Mouse (Mus musculus) erythroblast, adult 5-6 weeks (primary cell): Measurements from ENCODE around the gene Tert. TPM values are rescaled to one million over a fixed set of nuclear protein-coding genes. Genes with fewer than 3 reads are reported as not detected.

ENCODE experiments used
- ATAC-seq: replicated peaks from 2 replicates; pipeline ENCODE4 v1.8.0; 2016; ENCODE audit warnings: moderate number of reproducible peaks, mild to moderate bottlenecking, moderate TSS enrichment, inconsistent platforms; ENCODE audit not compliant: poor library complexity, low FRiP score, severe bottlenecking
- total RNA-seq, 2 experiments: library from RNA; stranded (forward) in 1 of 2; stranded (reverse) in 1 of 2; fragments of 150-400 nt in 1 of 2; fragments of 200-764, 138-1000 nt in 1 of 2; gene quantifications; 2 replicates each; pipeline versions ENCODE4 v1.2.3 to v1.2.4; 2015 to 2017; ENCODE audit warnings: low replicate concordance in 2 of 2

Tert gene
- total RNA-seq (2015; ENCODE audit: low replicate concordance) (not detected in 2 replicates), total RNA-seq (2017; ENCODE audit: low replicate concordance) (not detected in 2 replicates)

- ATAC-seq = no peak
Observed at GRCm38 (mm10) chr13:73626745-73627549, at the start of gene Tert. Tert (plus strand) TSS chr13:73626911.

GRCm38 (mm10) chr13:73577277-73577676 lies 49.4 kb upstream of the Tert start:
- no peak for ATAC-seq

GRCm38 (mm10) chr13:73591488-73591887 lies 35.2 kb upstream of the Tert start:
- ATAC-seq = no peak

- no peak for ATAC-seq
Observed at GRCm38 (mm10) chr13:73592546-73592945, 34.2 kb upstream of the Tert start.

- no peak for ATAC-seq
Observed at GRCm38 (mm10) chr13:73596276-73596675, 30.4 kb upstream of the Tert start.

- ATAC-seq = no peak
Observed at GRCm38 (mm10) chr13:73600217-73600616, 26.5 kb upstream of the Tert start.

- no peak for ATAC-seq
Observed at GRCm38 (mm10) chr13:73603046-73603445, 23.7 kb upstream of the Tert start.

GRCm38 (mm10) chr13:73603522-73604155 lies 23.1 kb upstream of the Tert start, which contains the start of gene Clptm1l:
Clptm1l (plus strand) TSS chr13:73604006.
- ATAC-seq = peak; percentile 98

- peak; percentile 50 for ATAC-seq
Observed at GRCm38 (mm10) chr13:73604156-73604957, 22.4 kb upstream of the Tert start.

- no peak for ATAC-seq
Observed at GRCm38 (mm10) chr13:73618406-73618805, 8.3 kb upstream of the Tert start.

GRCm38 (mm10) chr13:73620637-73621036 lies 6.1 kb upstream of the Tert start:
- no peak for ATAC-seq

- ATAC-seq = no peak
Observed at GRCm38 (mm10) chr13:73626410-73626744, 334 bp upstream of the Tert start.

GRCm38 (mm10) chr13:73628586-73629113 lies 1.9 kb downstream of the Tert start:
- ATAC-seq = no peak

GRCm38 (mm10) chr13:73631837-73632236 lies 5.1 kb downstream of the Tert start:
- no peak for ATAC-seq

- no peak for ATAC-seq
Observed at GRCm38 (mm10) chr13:73637826-73638225, 11.1 kb downstream of the Tert start.

GRCm38 (mm10) chr13:73641296-73641695 lies 14.6 kb downstream of the Tert start:
- no peak for ATAC-seq

- no peak for ATAC-seq
Observed at GRCm38 (mm10) chr13:73646397-73647087, 19.8 kb downstream of the Tert start.

GRCm38 (mm10) chr13:73653266-73653665 lies 26.6 kb downstream of the Tert start:
- no peak for ATAC-seq

- ATAC-seq = no peak
Observed at GRCm38 (mm10) chr13:73654976-73655375, 28.3 kb downstream of the Tert start.

GRCm38 (mm10) chr13:73658953-73659352 lies 32.2 kb downstream of the Tert start:
- ATAC-seq = no peak
